Mouse (Mus musculus) cerebellum, adult 2 months (tissue): Measurements from ENCODE around the gene Glra4. TPM values are rescaled to one million over a fixed set of nuclear protein-coding genes. Genes with fewer than 3 reads are reported as not detected.

Experiments
- DNase-seq, 2 experiments: peaks; one replicate each; pipeline ENCODE4 v3.0.0; 2021
- H3K27ac ChIP-seq: fragments of 200-500 bp; 2 replicates; pipeline ENCODE4 v1.5.1; 2012; ENCODE audit warnings: low read length, control low read depth, inconsistent platforms; ENCODE audit not compliant: insufficient read depth
- H3K27me3 ChIP-seq: fragments of 200-500 bp; 2 replicates; pipeline ENCODE4 v1.6.1; 2012; ENCODE audit warnings: inconsistent platforms, mild to moderate bottlenecking, low read length, moderate library complexity; ENCODE audit not compliant: control insufficient read depth, insufficient read depth
- H3K4me1 ChIP-seq: fragments of 200-500 bp; 2 replicates; pipeline ENCODE4 v1.6.1; 2011; ENCODE audit warnings: low read length; ENCODE audit not compliant: control insufficient read depth, insufficient read depth
- H3K4me3 ChIP-seq: fragments of 200-500 bp; replicated peaks from 2 replicates; pipeline ENCODE3; 2011; ENCODE audit warnings: mild to moderate bottlenecking, low read depth, low read length, control low read depth; ENCODE audit not compliant: insufficient read depth
- CTCF ChIP-seq: fragments of 200-500 bp; IDR thresholded peaks from 2 replicates; pipeline ENCODE4 v1.5.1; 2011; ENCODE audit warnings: low read depth, mild to moderate bottlenecking, control low read depth, low read length, moderate library complexity, borderline replicate concordance; ENCODE audit not compliant: insufficient read depth
- POLR2A ChIP-seq: fragments of 200-500 bp; IDR thresholded peaks from 2 replicates; pipeline ENCODE4 v1.6.1; 2011; ENCODE audit warnings: low read length, control low read depth, borderline replicate concordance; ENCODE audit not compliant: insufficient read depth
- WGBS: fragments of 180-500 bp; shearing (Covaris S2); methylation state at CpG from one replicate; pipeline ENCODE4 v1.1.7; 2018; 5-methylcytosine and 5-hydroxymethylcytosine counted together
- polyA plus RNA-seq: library from polyadenylated mRNA; depleted of rRNA; stranded (reverse); fragments of >200 nt; gene quantifications from 2 replicates; pipeline ENCODE4 v1.2.3, GENCODE M21; 2012; rRNA removed

The Glra4 gene
- 0.57 and 1.1 TPM in 2 replicates for polyA plus RNA-seq

DNA sequence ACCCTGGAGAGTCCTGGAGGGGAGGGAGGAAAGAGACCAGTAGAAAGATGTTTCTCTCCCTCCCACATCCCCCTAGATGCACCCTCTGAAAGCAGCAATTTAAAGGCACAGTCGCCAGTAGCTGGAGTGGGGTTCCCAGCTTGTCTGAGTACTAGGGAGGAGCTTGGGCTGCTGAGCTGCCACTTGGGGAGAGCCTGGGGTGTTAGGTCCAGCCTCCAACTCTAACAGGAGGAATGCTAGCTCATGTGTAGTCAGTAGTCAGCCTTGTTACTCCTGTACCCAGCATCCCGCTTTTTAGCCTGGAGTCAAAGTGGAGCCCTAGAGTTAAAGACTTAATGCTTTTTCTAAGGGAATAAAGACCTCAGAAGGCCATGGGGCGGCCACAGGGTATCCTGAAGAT lies at the start of gene Glra4:
TSS of gene Glra4 (minus strand) at position 101 of the 400 bp plus-strand sequence.
- Histone ChIP-seq H3K4me1 (no peaks in the 10 kb centered on the region; the same call in 1 of the 2 replicates), H3K4me3 (no peak within 1 kb of the TSS), H3K27ac (no peak within 1 kb of the TSS), H3K27me3 (no peaks in the 10 kb centered on the region)
- 91% methylated on average over 3 of the region's 3 CpGs for WGBS
- no peak for TF ChIP-seq CTCF
- TF ChIP-seq POLR2A: no peak
- no peak for DNase-seq

DNA sequence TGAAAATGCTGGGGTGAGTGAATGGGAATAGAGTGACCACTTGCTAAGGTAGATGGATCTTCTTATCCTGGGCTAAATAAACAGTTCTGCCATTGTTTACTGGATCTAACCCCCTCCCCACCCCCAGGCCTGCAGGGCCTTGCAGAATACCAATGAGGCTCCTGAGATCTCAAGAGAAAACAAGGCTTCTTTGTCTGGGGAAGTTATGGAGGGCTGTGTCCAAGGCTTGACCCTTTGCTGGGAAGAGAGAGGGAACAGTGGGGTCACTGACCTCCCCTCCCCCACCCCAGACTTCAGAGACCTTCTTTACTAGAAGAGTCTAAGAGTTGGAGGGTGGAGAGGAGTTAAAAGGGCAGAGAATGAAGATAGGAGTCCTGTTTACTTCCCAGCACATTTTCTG lies 48.7 kb upstream of the Glra4 start:
- no peak for DNase-seq
- Histone ChIP-seq H3K27me3 (no peaks in the 10 kb centered on the region), H3K4me1 (no peaks in the 10 kb centered on the region), H3K27ac (no peak overlapping the region), H3K4me3 (no peak overlapping the region)
- TF ChIP-seq POLR2A: no peak
- TF ChIP-seq CTCF: no peak

GRCm38 (mm10) chrX:136825016-136825415 lies 45.1 kb upstream of the Glra4 start:
- WGBS: 44% methylated on average over 4 of the region's 4 CpGs
- no peak for DNase-seq
- H3K4me3 ChIP-seq: no peak overlapping the region

GRCm38 (mm10) chrX:136822371-136822770 lies 42.4 kb upstream of the Glra4 start, which contains the start of gene Plp1:
Plp1 (plus strand) TSS chrX:136822671.
- Histone ChIP-seq H3K27ac (no peak within 1 kb of the TSS; the same call in 1 of the 2 replicates), H3K27me3 (no peaks in the 10 kb centered on the region), H3K4me3 (no peak within 1 kb of the TSS), H3K4me1 (no peaks in the 10 kb centered on the region)
- DNase-seq: no peak
- TF ChIP-seq CTCF (no peak), POLR2A (no peak)
- WGBS: 0% methylated on average over 1 of the region's 1 CpGs

More at GRCm38 (mm10) chrX:136825016-136825415, 45.1 kb upstream of the Glra4 start:
- Histone ChIP-seq H3K4me1 (no peaks in the 10 kb centered on the region), H3K27ac (no peak overlapping the region), H3K27me3 (no peaks in the 10 kb centered on the region)
- no peak for TF ChIP-seq CTCF

DNA sequence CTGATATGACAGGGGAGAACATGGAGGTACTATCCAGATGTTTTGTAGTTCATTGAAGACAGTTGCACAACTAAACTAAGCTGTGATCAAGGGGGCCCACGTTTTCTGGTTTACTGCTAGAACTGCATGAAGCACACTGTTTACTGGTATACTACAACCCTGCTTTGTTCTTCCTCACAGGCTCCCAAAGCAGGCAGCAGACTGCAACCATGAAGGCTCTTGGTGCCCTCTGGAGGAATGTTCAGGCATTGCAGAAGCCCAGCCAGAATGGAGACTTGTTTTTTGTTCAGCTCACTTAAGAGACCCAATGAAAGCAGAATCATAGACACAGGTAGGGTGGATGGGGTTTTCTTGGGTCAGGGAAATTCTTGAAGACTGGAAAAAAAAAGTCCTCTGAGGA lies 40.3 kb upstream of the Glra4 start:
- H3K27me3 ChIP-seq: no peaks in the 10 kb centered on the region
- peak; percentile 57 to 72 for DNase-seq
- no peak for TF ChIP-seq POLR2A
- TF ChIP-seq CTCF: peak; percentile 76
- H3K27ac ChIP-seq: no peak overlapping the region
- no peaks in the 10 kb centered on the region for H3K4me1 ChIP-seq
- H3K4me3 ChIP-seq: no peak overlapping the region
- 0% methylated on average over 1 of the region's 1 CpGs for WGBS

DNA sequence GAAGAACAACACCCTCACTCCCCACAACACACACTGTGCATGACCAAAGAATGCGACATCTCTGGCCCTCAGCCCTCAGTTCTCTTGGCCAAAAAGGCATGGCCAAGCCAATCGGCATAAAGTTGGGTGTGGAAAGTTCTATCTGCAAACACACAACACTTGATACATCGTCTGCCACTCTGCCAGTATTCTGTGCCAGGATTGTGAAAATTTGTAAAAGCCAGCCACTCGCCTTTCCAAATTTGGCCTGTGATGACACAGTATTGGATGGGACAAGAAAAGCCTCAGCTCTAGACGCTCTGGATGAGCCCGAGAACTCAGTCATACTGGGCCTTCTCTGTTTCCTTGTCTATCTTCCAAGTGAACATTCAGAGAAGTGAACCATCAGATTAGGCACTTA lies 39.8 kb upstream of the Glra4 start:
- H3K4me3 ChIP-seq: no peak overlapping the region
- TF ChIP-seq CTCF (no peak), POLR2A (no peak)
- H3K4me1 ChIP-seq: no peaks in the 10 kb centered on the region
- no peaks in the 10 kb centered on the region for H3K27me3 ChIP-seq
- DNase-seq: no peak
- 61% methylated on average over 6 of the region's 6 CpGs for WGBS
- no peak overlapping the region for H3K27ac ChIP-seq

GRCm38 (mm10) chrX:136797223-136797622 lies 17.3 kb upstream of the Glra4 start:
- TF ChIP-seq CTCF (no peak), POLR2A (no peak)
- no peak overlapping the region for H3K27ac ChIP-seq
- 16% methylated on average over 2 of the region's 2 CpGs for WGBS
- H3K27me3 ChIP-seq: no peaks in the 10 kb centered on the region
- no peaks in the 10 kb centered on the region for H3K4me1 ChIP-seq
- no peak overlapping the region for H3K4me3 ChIP-seq
- DNase-seq: no peak

DNA sequence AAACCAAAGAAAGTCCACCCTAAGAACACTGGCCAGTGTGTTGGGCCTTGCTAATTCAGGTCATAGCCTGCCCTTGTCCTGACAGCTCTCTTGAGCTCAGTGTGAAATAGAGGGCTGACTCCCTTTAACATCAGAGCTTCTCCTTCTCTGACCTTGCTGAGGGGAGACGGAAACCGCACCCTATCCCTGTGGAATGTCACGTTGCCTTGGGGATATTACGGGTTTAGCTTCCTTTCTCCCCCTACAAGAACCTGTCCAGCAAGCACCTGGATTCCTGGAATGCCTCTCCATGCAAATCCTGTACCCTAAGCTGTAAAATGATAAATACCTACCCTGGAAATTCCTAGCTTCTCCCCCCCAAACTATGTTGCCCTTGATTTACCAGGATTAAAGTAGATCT lies 9.5 kb upstream of the Glra4 start:
- DNase-seq: no peak
- TF ChIP-seq POLR2A: no peak
- TF ChIP-seq CTCF: no peak
- no peak overlapping the region for H3K27ac ChIP-seq
- H3K4me1 ChIP-seq: no peaks in the 10 kb centered on the region
- H3K4me3 ChIP-seq: no peak overlapping the region
- WGBS: 93% methylated on average over 4 of the region's 4 CpGs
- no peaks in the 10 kb centered on the region for H3K27me3 ChIP-seq
